Mouse (Mus musculus): ENCODE measurements around the gene Sox30. TPM values are rescaled to one million over a fixed set of nuclear protein-coding genes. Genes with fewer than 3 reads are reported as not detected.

The Sox30 gene
- polyA plus RNA-seq (2015; fragmentation: Nextera tagmentation; extraction: Ambion mirVana), result not detected in 2 replicates

- Histone ChIP-seq H3K9me3 (ENCODE audit: control insufficient read depth, low read length) (peaks cover 4% of the 10 kb centered on the region), H3K4me3 (ENCODE audit: low read length) (peak within 1 kb of the TSS; percentile 71), H3K4me2 (ENCODE audit: low read length) (peak within 1 kb of the TSS; percentile 93), H3K27me3 (replicated peaks; ENCODE audit: control insufficient read depth, insufficient read depth, low read length) (no peaks in the 10 kb centered on the region), H3K4me1 (ENCODE audit: control insufficient read depth, insufficient read depth, low read depth, low read length) (no peaks in the 10 kb centered on the region; the same call in 1 of the 2 replicates), H3K9ac (ENCODE audit: low read depth, low read length) (peak within 1 kb of the TSS; percentile 85), H3K36me3 (ENCODE audit: control insufficient read depth, insufficient read depth, low read length) (no peaks in the 10 kb centered on the region), H3K27ac (ENCODE audit: low read depth, low read length) (peak within 1 kb of the TSS; percentile 59)
- ATAC-seq, result peak; percentile 98
- WGBS, result 5% methylated on average over 90 of the region's 115 CpGs
These were observed at the start of gene Sox30 for GRCm38 (mm10) chr11:45979946-45980892. Gene Sox30 (plus strand): TSS chr11:45980310.

GRCm38 (mm10) chr11:45932771-45933170 lies 47.3 kb upstream of the Sox30 start:
- Histone ChIP-seq H3K4me2 (ENCODE audit: low read length) (no peak overlapping the region), H3K36me3 (ENCODE audit: control insufficient read depth, insufficient read depth, low read length) (peaks cover 24% of the 10 kb centered on the region), H3K9me3 (ENCODE audit: control insufficient read depth, low read length) (no peaks in the 10 kb centered on the region), H3K27ac (ENCODE audit: low read depth, low read length) (no peak overlapping the region), H3K4me1 (ENCODE audit: control insufficient read depth, insufficient read depth, low read depth, low read length) (no peaks in the 10 kb centered on the region), H3K27me3 (replicated peaks; ENCODE audit: control insufficient read depth, insufficient read depth, low read length) (no peaks in the 10 kb centered on the region), H3K4me3 (ENCODE audit: low read length) (no peak overlapping the region), H3K9ac (ENCODE audit: low read depth, low read length) (no peak overlapping the region)
- WGBS, result 86% methylated on average over 10 of the region's 10 CpGs
- ATAC-seq, result no peak

- ATAC-seq, result no peak
- H3K4me1 ChIP-seq (ENCODE audit: control insufficient read depth, insufficient read depth, low read depth, low read length), result peaks cover 3% of the 10 kb centered on the region
- H3K4me3 ChIP-seq (ENCODE audit: low read length), result no peak overlapping the region
- peaks cover 10% of the 10 kb centered on the region for H3K36me3 ChIP-seq (ENCODE audit: control insufficient read depth, insufficient read depth, low read length)
- H3K27ac ChIP-seq (ENCODE audit: low read depth, low read length), result no peak overlapping the region
- no peaks in the 10 kb centered on the region for H3K27me3 ChIP-seq (replicated peaks; ENCODE audit: control insufficient read depth, insufficient read depth, low read length)
- 97% methylated on average over 8 of the region's 8 CpGs for WGBS
- H3K4me2 ChIP-seq (ENCODE audit: low read length), result no peak overlapping the region
- no peaks in the 10 kb centered on the region for H3K9me3 ChIP-seq (ENCODE audit: control insufficient read depth, low read length)
- no peak overlapping the region for H3K9ac ChIP-seq (ENCODE audit: low read depth, low read length)
These were observed 42.6 kb upstream of the Sox30 start for GRCm38 (mm10) chr11:45937478-45937877.

- H3K4me3 ChIP-seq (ENCODE audit: low read length), result no peak overlapping the region
- no peaks in the 10 kb centered on the region for H3K27me3 ChIP-seq (replicated peaks; ENCODE audit: control insufficient read depth, insufficient read depth, low read length)
- WGBS, result 80% methylated on average over 8 of the region's 8 CpGs
- no peaks in the 10 kb centered on the region for H3K9me3 ChIP-seq (ENCODE audit: control insufficient read depth, low read length)
- no peak overlapping the region for H3K4me2 ChIP-seq (ENCODE audit: low read length)
- peaks cover 6% of the 10 kb centered on the region for H3K36me3 ChIP-seq (ENCODE audit: control insufficient read depth, insufficient read depth, low read length)
- no peak for ATAC-seq
- H3K9ac ChIP-seq (ENCODE audit: low read depth, low read length), result no peak overlapping the region
- H3K27ac ChIP-seq (ENCODE audit: low read depth, low read length), result no peak overlapping the region
- H3K4me1 ChIP-seq (ENCODE audit: control insufficient read depth, insufficient read depth, low read depth, low read length), result peaks cover 11% of the 10 kb centered on the region
These were observed 41.2 kb upstream of the Sox30 start for GRCm38 (mm10) chr11:45938917-45939316.

GRCm38 (mm10) chr11:45942281-45942680 lies 37.8 kb upstream of the Sox30 start:
- H3K9me3 ChIP-seq (ENCODE audit: control insufficient read depth, low read length), result no peaks in the 10 kb centered on the region
- 90% methylated on average over 7 of the region's 7 CpGs for WGBS
- H3K27me3 ChIP-seq (replicated peaks; ENCODE audit: control insufficient read depth, insufficient read depth, low read length), result no peaks in the 10 kb centered on the region
- H3K4me3 ChIP-seq (ENCODE audit: low read length), result no peak overlapping the region
- H3K4me2 ChIP-seq (ENCODE audit: low read length), result 0 out of 2 replicates have a peak overlapping the region, but pooled peaks have one; percentile 69
- H3K36me3 ChIP-seq (ENCODE audit: control insufficient read depth, insufficient read depth, low read length), result no peaks in the 10 kb centered on the region
- peaks cover 11% of the 10 kb centered on the region for H3K4me1 ChIP-seq (ENCODE audit: control insufficient read depth, insufficient read depth, low read depth, low read length)
- H3K9ac ChIP-seq (ENCODE audit: low read depth, low read length), result no peak overlapping the region
- no peak overlapping the region for H3K27ac ChIP-seq (ENCODE audit: low read depth, low read length)
- no peak for ATAC-seq

- H3K27me3 ChIP-seq (replicated peaks; ENCODE audit: control insufficient read depth, insufficient read depth, low read length), result no peaks in the 10 kb centered on the region
- 35% methylated on average over 7 of the region's 7 CpGs for WGBS
- H3K4me1 ChIP-seq (ENCODE audit: control insufficient read depth, insufficient read depth, low read depth, low read length), result peaks cover 11% of the 10 kb centered on the region
- H3K4me2 ChIP-seq (ENCODE audit: low read length), result peak overlapping the region; percentile 69
- no peaks in the 10 kb centered on the region for H3K9me3 ChIP-seq (ENCODE audit: control insufficient read depth, low read length)
- H3K4me3 ChIP-seq (ENCODE audit: low read length), result peak overlapping the region; percentile 55
- ATAC-seq, result no peak
- H3K9ac ChIP-seq (ENCODE audit: low read depth, low read length), result peak overlapping the region; percentile 85
- no peaks in the 10 kb centered on the region for H3K36me3 ChIP-seq (ENCODE audit: control insufficient read depth, insufficient read depth, low read length)
- no peak overlapping the region for H3K27ac ChIP-seq (ENCODE audit: low read depth, low read length)
These were observed 36.9 kb upstream of the Sox30 start for GRCm38 (mm10) chr11:45943108-45943705.

- peak overlapping the region; percentile 61 for H3K27ac ChIP-seq (ENCODE audit: low read depth, low read length)
- no peaks in the 10 kb centered on the region for H3K36me3 ChIP-seq (ENCODE audit: control insufficient read depth, insufficient read depth, low read length)
- peak; percentile 60 for ATAC-seq
- under 1% methylated on average over 41 of the region's 49 CpGs for WGBS
- H3K4me2 ChIP-seq (ENCODE audit: low read length), result peak overlapping the region; percentile 69
- peak overlapping the region; percentile 85 for H3K9ac ChIP-seq (ENCODE audit: low read depth, low read length)
- H3K4me1 ChIP-seq (ENCODE audit: control insufficient read depth, insufficient read depth, low read depth, low read length), result peaks cover 11% of the 10 kb centered on the region
- no peaks in the 10 kb centered on the region for H3K27me3 ChIP-seq (replicated peaks; ENCODE audit: control insufficient read depth, insufficient read depth, low read length)
- no peaks in the 10 kb centered on the region for H3K9me3 ChIP-seq (ENCODE audit: control insufficient read depth, low read length)
- H3K4me3 ChIP-seq (ENCODE audit: low read length), result peak overlapping the region; percentile 55
These were observed 36.0 kb upstream of the Sox30 start for GRCm38 (mm10) chr11:45943891-45944642.

- Histone ChIP-seq H3K27me3 (replicated peaks; ENCODE audit: control insufficient read depth, insufficient read depth, low read length) (no peaks in the 10 kb centered on the region), H3K9me3 (ENCODE audit: control insufficient read depth, low read length) (no peaks in the 10 kb centered on the region), H3K4me3 (ENCODE audit: low read length) (peak within 1 kb of the TSS; percentile 55), H3K9ac (ENCODE audit: low read depth, low read length) (peak within 1 kb of the TSS; percentile 85), H3K4me1 (ENCODE audit: control insufficient read depth, insufficient read depth, low read depth, low read length) (peaks cover 11% of the 10 kb centered on the region), H3K27ac (ENCODE audit: low read depth, low read length) (peak within 1 kb of the TSS; percentile 61), H3K36me3 (ENCODE audit: control insufficient read depth, insufficient read depth, low read length) (0 out of 2 replicates have a peak, but pooled peaks cover under 1% of the 10 kb centered on the region), H3K4me2 (ENCODE audit: low read length) (peak within 1 kb of the TSS; percentile 69)
- 2% methylated on average over 48 of the region's 55 CpGs for WGBS
- ATAC-seq, result peak; percentile 88
These were observed 35.4 kb upstream of the Sox30 start, which contains the start of gene Lsm11 for GRCm38 (mm10) chr11:45944643-45945156. Gene Lsm11 (minus strand): TSS chr11:45944935.

Measured in hindbrain, embryonic 16.5 days (tissue).